Mouse (Mus musculus) fat pad, adult 2 months (tissue): ENCODE results near the gene Axin1.
"Not testable (repeated sequence)": the region's sequence is repeated elsewhere in the genome, so short reads cannot be mapped to it uniquely, and the experiment has no call there.

Experiments used
- DNase-seq: peaks from one replicate; pipeline ENCODE4 v3.0.0-alpha.2; 2011; ENCODE audit warnings: low read depth, low spot score; ENCODE audit errors: extremely low read depth

Axin1 gene

DNA sequence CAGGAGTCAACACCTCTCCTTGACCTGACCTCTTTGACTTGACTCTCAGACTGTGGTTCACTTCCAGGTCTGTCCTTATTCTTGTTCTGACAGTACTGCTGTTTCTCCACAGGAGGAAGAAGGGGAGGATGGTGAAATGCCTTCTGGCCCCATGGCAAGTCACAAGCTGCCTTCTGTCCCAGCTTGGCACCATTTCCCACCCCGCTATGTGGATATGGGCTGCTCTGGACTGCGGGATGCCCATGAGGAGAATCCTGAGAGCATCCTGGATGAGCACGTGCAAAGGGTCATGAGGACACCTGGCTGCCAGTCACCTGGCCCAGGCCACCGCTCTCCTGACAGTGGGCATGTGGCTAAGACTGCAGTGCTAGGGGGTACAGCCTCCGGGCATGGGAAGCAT lies 49.1 kb downstream of the Axin1 start:
- peak; percentile 82 for DNase-seq

DNA sequence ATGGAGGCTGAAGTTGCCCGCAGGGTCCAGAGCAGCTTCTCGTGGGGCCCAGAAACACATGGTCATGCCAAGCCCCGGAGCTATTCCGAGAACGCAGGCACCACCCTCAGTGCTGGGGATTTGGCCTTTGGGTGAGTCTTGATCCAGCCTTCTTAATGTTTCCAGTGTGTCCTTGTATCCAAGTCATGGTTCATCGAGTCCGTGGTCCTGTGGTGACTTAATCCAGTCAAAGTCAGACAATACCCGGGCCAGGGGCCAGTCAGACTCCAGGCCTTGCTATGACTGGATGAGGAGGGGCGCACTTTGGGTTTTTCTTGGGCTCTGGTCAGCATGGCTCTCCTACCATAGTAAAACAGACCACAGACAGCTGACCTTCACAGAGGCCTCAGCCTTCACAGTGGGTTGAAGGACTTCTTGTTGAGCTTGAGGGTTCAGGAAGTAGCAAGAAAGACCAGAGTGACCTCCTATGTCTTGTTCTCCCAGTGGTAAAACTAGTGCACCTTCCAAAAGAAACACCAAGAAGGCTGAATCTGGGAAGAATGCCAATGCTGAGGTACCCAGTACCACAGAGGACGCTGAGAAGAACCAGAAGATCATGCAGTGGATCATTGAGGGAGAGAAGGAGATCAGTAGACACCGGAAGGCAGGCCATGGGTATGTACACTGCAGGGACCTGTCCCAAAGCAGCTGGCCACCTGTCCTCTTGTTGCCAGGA lies 49.8 kb downstream of the Axin1 start:
- no peak for DNase-seq

DNA sequence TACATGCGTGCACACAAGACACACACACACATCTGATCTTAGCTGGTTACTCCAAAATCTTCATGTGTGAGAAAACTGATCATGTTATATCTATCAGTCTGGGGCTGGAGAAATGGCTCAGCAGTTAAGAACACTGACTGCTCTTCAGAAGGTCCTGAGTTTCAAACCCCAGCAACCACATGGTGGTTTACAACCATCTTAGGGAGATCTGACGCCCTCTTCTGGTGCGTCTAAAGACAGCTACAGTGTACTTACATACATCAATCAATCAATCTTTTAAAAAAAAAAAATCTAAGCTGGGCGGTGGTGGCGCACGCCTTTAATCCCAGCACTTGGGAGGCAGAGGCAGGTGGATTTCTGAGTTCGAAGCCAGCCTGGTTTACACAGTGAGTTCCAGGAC lies 53.0 kb downstream of the Axin1 start:
- DNase-seq: not testable (repeated sequence)

DNA sequence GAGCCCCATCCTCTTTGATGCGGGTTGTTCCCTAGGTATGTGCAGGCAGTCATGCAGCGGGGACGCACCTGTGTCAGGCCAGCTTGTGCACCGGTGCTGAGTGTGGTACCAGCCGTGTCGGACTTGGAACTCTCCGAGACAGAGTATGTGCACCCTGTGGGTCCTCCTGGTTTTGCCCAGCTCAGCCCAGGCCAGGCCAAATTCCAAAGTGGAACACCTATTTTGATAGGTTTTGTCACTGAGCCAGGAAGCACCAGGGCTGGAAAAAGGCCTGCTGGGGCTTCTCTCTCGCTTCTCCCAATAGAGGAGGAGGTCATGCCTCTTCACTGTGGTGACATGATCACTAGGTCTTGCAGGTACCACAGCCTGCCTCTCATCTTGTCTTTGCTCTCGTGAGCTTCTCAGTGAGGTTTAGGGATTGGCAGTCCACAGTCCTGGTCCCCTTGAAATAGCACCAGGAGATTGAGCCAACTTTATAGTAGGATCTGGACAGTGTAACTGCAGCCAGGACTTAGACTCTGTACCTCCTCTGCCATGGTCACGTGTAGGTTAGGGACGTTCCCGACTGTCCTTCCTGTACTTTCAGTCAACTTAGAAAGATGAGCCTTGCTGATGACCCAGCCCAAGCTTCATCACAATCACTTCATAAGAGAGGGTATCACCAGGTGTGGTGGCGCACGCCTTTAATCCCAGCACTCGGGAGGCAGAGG lies 54.1 kb downstream of the Axin1 start:
- DNase-seq: no peak

DNA sequence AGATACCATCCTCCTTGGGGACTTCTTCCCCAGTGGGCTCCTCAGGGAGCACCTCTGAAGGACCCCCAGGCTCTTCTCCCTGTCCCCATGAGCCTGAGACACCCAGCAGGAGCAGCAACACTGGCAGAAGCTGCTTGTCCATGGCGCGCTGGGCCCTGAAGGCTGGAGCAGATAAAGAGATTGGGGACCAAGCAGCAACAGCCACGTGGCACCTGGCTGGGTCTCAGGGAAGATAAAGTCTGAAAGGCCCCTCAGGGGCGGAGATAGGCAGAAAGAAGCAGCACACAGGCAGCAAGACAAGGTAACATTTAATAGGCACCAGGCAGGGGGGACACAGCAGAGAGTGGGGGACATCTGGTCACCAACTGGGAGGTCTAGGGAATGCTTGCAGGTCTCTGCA lies 60.4 kb downstream of the Axin1 start, which contains the start of gene Pdia2:
TSS of gene Pdia2 (minus strand) at position 196 of the 400 bp plus-strand sequence.
- DNase-seq: no peak

DNA sequence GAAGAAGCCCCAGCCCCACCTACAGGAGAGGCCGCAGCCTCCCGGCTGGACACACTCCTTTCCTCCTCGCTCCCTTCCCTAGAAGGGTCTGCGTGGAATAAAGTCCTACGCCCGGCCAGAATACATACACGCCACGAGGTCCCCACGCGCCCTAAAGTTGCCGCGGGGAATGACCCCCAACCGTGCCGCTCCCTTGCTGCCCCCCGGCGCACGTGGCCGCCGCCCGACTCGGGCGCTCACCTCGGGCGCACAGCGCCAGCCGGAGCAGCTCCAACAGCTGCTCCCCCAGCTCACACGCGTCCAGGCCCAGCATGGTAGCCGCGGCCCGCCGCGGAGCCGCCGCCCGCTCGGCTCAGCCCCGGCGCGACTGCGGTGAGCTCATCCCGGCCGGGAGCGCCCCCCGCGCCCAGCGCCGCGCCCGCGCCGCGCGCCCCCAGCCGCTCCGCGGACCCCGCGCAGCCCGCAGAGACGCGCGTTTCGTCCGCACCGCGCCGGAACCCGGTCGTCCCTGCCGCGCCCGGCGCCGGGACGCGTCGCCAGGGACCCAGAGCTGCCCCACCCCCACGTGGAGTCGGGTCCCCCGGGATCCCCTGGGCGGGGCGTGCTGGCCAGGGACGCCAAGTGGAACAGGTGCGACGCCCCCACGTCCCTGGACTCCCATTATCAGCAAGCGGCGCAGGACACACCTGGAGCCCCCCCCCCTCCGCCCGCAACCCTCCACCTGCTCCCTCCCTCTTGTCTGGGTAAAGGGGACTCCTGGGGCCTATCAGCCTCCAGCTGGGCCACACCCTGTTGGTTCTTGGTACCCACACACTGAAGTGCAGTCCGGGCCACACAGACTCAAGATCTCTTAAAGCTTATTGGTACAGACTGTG lies 62.6 kb downstream of the Axin1 start:
- DNase-seq: no peak

DNA sequence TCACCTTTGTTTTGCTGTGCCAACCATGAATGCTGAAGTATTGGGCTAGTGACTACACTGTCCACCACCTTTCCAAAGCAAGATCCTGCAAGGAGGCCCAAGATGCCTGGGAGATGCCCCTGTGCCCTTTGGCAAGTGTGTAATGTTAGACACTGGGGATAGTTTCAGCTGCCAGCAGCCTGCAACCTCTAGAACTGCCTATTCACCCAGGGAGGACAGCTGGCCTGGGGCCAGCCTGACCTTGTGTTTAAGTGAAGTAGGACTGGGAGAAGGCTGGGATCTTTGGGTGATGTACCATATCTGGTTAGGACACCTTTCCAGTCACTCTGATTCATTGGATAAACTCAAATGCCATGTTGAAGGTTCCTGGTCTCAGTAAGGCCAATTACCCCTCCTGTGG lies 63.5 kb downstream of the Axin1 start:
- DNase-seq: no peak

DNA sequence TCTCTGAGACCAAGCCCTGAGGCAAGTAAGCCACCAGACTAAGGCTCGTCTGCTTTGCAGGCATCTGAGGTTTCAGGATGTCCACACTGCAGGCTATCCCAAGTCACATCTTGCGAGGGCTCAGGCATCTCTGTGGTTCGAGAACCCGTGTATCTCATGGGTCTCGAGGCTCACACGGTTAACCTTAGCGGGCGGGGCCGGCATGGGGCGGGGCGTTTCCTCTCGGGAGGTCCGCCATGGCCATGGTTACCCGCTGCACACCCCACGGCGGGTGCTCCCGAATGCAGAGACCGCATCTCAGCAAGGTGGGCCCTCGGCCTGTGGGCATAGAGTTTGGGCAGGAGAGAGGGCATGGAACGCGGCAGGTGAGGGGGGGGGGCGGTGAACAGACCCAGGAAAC lies 64.2 kb downstream of the Axin1 start, which contains the start of gene Rgs11:
TSS of gene Rgs11 (plus strand) at position 215 of the 400 bp plus-strand sequence.
- no peak for DNase-seq

DNA sequence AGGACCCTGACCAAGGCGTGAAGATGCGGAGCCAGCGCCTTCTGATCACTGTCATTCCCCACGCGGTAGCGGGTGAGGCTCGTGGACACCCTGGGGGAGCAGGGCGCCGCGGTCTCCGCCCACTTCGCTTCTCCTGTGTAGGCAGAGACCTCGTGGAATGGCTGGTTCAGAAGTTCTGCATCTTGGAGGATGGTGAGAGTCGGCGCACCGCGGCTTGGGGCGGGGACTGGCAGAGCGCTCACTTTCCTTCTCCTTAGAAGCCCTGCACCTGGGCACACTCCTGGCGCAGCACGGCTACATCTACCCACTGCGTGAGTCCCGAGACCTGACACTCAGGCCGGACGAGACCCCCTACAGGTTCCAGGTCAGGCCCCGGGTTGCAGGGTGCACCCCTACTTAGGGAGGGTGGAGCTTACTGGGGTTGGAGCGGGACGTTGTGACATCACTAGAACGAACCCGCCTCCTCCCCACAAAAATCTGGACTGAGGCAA lies 64.9 kb downstream of the Axin1 start:
- DNase-seq: no peak

DNA sequence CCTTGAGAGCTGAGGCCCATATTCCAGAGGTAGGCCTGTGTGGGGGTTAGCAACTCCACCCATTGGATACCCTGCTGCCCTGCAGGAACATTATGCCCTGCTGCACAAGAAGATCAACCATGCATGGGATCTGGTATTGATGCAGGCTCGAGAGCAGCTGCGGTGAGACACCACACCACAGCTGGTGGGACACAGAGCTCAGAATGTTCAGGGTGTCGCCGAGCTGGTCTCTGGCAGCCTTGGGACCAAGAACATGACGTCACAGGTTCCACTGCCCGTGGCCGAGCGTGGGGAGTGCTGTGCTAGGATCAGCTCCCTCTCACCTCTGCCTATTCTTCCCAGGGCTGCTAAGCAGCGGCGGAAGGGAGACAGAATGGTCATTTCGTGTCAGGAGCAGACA lies 66.3 kb downstream of the Axin1 start:
- DNase-seq: no peak

DNA sequence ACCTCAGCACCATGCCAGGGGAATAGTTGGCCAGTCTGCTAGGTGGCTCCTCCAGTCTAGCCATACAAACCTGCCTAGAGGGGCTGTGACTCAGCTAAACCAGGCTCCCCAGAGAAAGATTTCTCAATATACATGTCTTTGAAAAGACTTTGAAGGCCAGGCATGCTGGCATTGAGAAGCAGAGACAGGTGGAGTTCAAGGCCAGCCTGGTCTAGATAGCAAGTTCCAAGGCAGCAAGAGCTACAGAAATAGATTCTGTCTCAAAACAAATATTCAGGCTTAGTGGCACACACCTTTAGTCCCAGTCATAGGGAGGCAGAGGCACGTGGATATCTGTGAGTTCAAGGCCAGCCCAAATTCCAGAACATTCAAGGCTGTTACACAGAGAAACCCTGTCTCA lies 67.9 kb downstream of the Axin1 start:
- no peak for DNase-seq

DNA sequence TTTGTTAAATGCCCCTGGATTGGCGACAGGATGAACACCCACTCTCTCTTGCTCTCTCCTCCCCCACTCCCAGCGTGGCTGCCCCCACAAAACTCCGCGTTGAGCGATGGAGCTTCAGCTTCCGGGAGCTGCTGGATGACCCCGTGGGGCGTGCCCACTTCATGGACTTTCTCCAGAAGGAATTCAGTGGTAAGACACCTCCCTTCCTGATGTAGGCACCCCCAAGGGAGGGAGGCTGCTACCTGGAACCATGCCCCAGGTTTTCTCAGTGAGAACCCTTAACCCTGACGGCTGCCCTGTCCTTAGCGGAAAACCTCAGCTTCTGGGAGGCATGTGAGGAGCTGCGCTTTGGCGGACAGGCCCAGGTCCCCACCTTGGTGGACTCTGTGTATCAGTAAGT lies 69.2 kb downstream of the Axin1 start, which contains the start of gene Arhgdig:
TSS of gene Arhgdig (minus strand) at position 101 of the 400 bp plus-strand sequence.
- no peak for DNase-seq

DNA sequence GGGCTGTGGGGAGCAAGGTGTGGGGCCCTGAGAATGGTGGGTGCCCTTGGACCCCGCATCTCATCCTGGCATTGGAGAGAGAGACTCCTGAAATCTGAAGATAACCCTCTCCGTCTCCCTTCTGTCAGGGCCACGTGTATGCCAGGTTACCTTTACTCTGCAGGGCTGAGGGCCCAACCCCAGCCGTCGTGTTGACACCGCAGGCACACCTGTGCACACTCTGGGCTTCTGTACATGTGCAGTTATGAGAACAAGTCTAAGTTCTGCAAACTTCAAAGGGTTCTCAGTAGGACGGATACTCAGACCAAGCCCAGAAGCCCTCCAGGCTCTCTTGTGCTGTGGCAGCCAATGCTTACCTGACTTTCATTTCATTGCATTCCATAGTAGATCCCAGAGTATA lies 73.8 kb downstream of the Axin1 start:
- no peak for DNase-seq

DNA sequence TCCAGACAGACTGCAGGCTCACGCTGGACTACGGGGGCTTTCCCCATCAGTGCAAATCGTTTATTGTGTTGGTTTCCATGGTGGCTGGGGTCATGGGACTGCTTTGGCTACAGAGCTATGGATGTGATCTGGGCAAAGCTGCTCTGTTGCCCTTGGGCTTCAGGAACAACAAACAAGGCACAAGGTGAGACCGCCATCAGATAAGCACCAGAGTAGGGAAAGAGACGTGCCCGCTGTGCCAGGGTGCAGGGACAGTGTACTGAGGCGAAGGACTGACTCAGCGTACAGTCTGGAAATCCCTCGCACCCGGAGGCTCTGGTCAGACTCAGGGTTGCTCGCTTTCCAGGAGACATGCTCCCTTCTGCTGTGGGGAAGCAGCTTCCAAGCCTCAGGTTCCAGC lies 74.2 kb downstream of the Axin1 start:
- DNase-seq: no peak

DNA sequence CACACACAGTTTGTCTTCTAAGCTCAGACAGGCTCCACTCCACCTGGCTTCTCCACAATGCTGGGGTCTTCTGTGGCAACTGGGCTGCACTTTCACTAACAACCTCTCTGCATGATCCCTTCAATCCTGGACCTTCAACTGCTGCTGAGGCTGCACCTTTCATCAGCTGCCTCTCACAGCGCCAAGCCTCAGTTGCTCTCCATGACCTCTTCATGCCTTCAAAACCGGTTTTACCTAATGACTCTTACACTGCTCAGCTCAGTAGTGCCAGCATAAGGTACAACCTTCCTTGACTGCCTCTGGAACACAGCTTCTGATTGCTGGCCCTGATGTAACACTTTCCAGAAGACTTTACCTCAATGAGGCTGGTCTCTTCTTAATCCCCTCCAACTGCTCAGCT lies 83.0 kb downstream of the Axin1 start:
- DNase-seq: no peak

DNA sequence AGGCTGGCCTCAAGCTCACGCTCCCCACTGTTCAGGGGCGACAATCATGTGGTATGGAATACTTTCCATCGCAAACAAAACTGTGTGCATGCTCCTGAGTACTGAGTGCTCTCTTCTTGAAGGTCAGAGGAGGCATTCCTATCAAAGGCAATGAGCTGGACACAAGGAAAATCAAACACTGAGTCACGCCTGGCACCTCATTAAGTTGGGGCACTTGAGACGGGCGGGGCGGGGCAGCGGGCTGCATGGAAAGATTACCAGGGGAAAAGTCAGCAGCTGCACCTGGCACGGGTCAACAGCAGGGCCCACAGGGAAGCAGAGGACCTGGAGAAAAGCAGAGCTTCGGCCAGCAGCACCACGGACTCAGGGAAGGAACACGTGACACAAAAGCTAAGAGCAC lies 86.7 kb downstream of the Axin1 start:
- DNase-seq: no peak

DNA sequence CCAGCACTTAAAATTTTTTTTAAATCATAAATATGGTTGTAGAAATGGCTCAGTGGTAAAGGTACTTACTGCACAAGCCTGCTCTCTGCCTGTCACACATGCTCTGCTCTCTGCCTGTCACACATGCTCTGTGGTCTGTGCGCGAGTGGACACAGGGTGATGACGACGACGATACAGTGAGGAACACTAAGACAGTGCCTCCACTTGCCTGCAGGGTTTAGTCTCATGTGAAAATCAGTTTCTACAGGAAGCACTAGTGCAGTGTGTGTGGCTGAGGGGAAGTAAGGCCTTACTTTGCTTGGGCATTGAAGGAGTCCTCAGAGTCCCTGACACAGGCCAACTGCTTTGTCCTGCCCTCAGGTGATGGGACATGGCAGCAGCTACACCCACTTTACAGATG lies 91.3 kb downstream of the Axin1 start:
- no peak for DNase-seq

DNA sequence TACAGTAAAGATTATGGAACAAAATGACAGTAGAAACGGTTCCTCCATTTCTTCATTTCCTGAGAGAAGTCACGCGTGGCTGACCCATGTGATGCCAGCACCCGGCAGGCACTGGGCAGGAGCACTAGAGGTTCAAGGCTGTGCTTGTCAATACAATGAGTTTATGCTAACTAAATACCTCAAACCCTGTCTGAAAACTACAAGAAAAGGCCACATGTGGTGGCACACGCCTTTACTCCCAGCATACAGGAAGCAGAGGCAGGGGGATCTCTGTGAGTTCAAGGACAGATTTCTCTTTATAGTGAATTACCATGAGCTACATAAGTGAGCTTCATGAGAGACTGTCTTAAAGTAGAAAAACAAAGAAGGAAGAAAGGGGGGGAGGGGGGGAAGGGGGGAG lies 92.7 kb downstream of the Axin1 start:
- no peak for DNase-seq

DNA sequence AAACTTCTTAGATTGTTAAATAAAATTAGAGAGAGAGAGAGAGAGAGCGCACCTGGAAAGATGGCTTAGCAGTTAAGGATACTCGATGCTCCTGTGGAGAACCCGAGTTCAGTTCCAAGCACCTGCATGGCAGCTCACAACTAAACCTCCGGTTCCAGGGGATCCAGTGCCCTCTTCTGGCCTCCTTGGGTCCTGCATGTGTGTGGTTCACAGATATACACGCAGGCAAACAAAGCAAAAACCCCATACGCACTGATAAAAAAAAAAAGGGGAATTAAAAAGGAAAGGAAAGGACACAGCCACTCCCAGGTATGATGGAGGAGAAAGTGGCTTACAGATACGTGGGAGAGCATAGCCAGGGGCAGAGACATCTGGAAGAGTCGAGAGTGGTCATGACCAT lies 94.4 kb downstream of the Axin1 start:
- DNase-seq: no peak

DNA sequence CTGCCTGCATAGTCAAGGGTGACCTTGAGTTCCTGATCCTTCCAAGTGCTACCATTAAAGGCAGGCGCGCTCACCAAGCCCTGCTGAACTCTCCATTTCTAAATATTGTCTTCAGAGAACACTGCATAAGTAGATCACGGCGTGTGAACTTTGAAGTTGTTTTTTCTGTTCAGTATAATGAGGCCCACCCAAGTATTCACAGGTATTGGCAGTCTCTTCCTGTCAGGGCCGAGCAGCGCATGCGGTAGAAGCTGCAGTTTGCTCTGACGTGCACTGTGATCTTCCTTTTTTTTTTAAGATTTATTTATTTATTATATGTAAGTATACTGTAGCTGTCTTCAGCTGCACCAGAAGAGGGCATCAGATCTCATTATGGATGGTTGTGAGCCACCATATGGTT lies 95.9 kb downstream of the Axin1 start:
- no peak for DNase-seq

DNA sequence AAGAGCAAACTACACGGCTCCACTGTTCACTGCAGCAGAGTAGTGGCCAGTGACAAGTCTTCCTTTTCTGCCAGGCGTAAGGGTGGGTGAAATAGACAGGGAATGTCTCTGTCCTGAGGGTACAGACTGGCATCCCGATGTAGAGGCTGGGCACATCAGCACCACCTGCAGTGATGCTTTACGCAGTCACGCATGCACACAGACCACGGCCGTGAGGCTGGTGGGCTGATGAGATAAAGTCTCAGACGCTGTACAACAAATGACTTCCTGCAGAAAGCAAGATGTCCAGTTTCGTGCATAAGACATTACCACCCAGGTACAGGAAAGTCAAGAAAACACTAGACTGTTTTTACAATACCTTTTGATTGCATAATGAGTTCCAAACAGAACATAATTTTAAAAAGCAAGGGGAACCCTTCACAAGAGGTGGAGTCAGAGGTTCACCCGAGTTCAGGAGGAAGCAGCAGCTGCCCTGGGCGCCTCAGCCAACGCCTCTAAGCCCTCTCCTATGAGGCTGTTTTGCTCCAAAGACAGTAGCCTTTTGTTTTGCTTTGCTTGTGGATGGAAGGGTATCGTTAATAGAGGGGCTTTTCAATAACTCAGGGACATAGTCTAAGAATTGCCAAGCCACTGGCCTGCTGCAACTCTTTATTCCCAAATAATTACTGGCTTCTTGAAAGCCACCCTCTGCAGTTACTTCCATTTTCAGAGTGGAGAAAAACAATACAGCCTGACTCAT lies 96.8 kb downstream of the Axin1 start:
- no peak for DNase-seq
